Mouse (Mus musculus) embryo, embryonic 10 days (tissue): ENCODE data around the gene Bcl6b.
A peak's percentile ranks its signal among the peaks of the same experiment; 100 is the strongest.

Experiments
- DNase-seq: peaks from one replicate; pipeline ENCODE4 v3.0.0-alpha.2; 2015; ENCODE audit warnings: low spot score

Gene Bcl6b

GRCm38 (mm10) chr11:70212423-70212822 lies 17.2 kb downstream of the Bcl6b start, which contains the start of gene Slc16a11:
Gene Slc16a11, plus strand, starts transcription at chr11:70212752.
- no peak for DNase-seq

GRCm38 (mm10) chr11:70211972-70212371 lies 17.6 kb downstream of the Bcl6b start:
- no peak for DNase-seq

GRCm38 (mm10) chr11:70210681-70211080 lies 18.9 kb downstream of the Bcl6b start:
- no peak for DNase-seq

- DNase-seq: no peak
Observed at GRCm38 (mm10) chr11:70208778-70209388, 20.7 kb downstream of the Bcl6b start.

GRCm38 (mm10) chr11:70207283-70207682 lies 22.3 kb downstream of the Bcl6b start:
- DNase-seq: no peak

GRCm38 (mm10) chr11:70206801-70207200 lies 22.8 kb downstream of the Bcl6b start:
- DNase-seq: no peak

GRCm38 (mm10) chr11:70201691-70202090 lies 27.9 kb downstream of the Bcl6b start:
- DNase-seq: peak; percentile 93

GRCm38 (mm10) chr11:70200036-70200608 lies 29.5 kb downstream of the Bcl6b start:
- DNase-seq: no peak

- DNase-seq: no peak
Observed at GRCm38 (mm10) chr11:70199107-70199506, 30.5 kb downstream of the Bcl6b start.

- DNase-seq: no peak
Observed at GRCm38 (mm10) chr11:70198332-70198731, 31.3 kb downstream of the Bcl6b start.

GRCm38 (mm10) chr11:70193354-70194285 lies 36.0 kb downstream of the Bcl6b start:
- peak; percentile 11 for DNase-seq

GRCm38 (mm10) chr11:70192157-70192556 lies 37.4 kb downstream of the Bcl6b start:
- no peak for DNase-seq

- DNase-seq: no peak
Observed at GRCm38 (mm10) chr11:70191188-70191587, 38.4 kb downstream of the Bcl6b start.

GRCm38 (mm10) chr11:70189319-70190134 lies 40.1 kb downstream of the Bcl6b start:
- no peak for DNase-seq

GRCm38 (mm10) chr11:70185120-70185519 lies 44.5 kb downstream of the Bcl6b start:
- no peak for DNase-seq

GRCm38 (mm10) chr11:70180496-70180895 lies 49.1 kb downstream of the Bcl6b start:
- DNase-seq: no peak

- peak; percentile 54 for DNase-seq
Observed at GRCm38 (mm10) chr11:70179401-70179800, 50.2 kb downstream of the Bcl6b start.

GRCm38 (mm10) chr11:70178756-70179155 lies 50.8 kb downstream of the Bcl6b start:
- DNase-seq: no peak

GRCm38 (mm10) chr11:70178311-70178710 lies 51.3 kb downstream of the Bcl6b start:
- no peak for DNase-seq

GRCm38 (mm10) chr11:70177647-70178046 lies 52.0 kb downstream of the Bcl6b start:
- DNase-seq: no peak

GRCm38 (mm10) chr11:70174491-70174890 lies 55.1 kb downstream of the Bcl6b start:
- no peak for DNase-seq
